Mouse (Mus musculus) E14TG2a.4 (cell line): ENCODE results near the gene Cdca3.

Experiments
- H3K27me3 ChIP-seq: 2 replicates; pipeline ENCODE4 v1.6.1; 2014; ENCODE audit warnings: low read length, control low read depth; ENCODE audit not compliant: insufficient read depth
- H3K36me3 ChIP-seq: 2 replicates; pipeline ENCODE4 v1.6.1; 2014; ENCODE audit warnings: low read length, control low read depth; ENCODE audit not compliant: insufficient read depth
- H3K4me1 ChIP-seq: replicated peaks from 2 replicates; pipeline ENCODE4 v1.6.1; 2014; ENCODE audit warnings: low read depth, low read length, control low read depth
- H3K4me3 ChIP-seq: replicated peaks from 2 replicates; pipeline ENCODE4 v1.5.1; 2014; ENCODE audit warnings: mild to moderate bottlenecking, low read length
- H3K9me3 ChIP-seq: 2 replicates; pipeline ENCODE4 v1.6.1; 2014; ENCODE audit warnings: low read length, control low read depth
- CTCF ChIP-seq: conservative IDR thresholded peaks from 2 replicates; pipeline ENCODE4 v1.5.1; 2014; ENCODE audit warnings: low read length
- NANOG ChIP-seq: IDR thresholded peaks from 2 replicates; pipeline ENCODE4 v1.6.1; 2014; ENCODE audit warnings: borderline replicate concordance, low read length, mixed read lengths
- POU5F1 ChIP-seq: IDR thresholded peaks from 2 replicates; pipeline ENCODE4 v1.6.1; 2014; ENCODE audit warnings: low read length, borderline replicate concordance

The Cdca3 gene

GRCm38 (mm10) chr6:124862406-124863124 lies 33.2 kb downstream of the Cdca3 start:
- TF ChIP-seq NANOG: no peak
- Histone ChIP-seq H3K9me3 (no peaks in the 10 kb centered on the region), H3K27me3 (peaks cover 83% of the 10 kb centered on the region), H3K36me3 (no peaks in the 10 kb centered on the region), H3K4me1 (peaks cover 73% of the 10 kb centered on the region), H3K4me3 (peak overlapping the region; percentile 81)

GRCm38 (mm10) chr6:124863125-124863657 lies 33.8 kb downstream of the Cdca3 start:
- peaks cover 67% of the 10 kb centered on the region for H3K4me1 ChIP-seq
- TF ChIP-seq CTCF: no peak
- TF ChIP-seq POU5F1: no peak
- no peak for TF ChIP-seq NANOG
- H3K4me3 ChIP-seq: peak overlapping the region; percentile 81
- H3K9me3 ChIP-seq: no peaks in the 10 kb centered on the region
- peaks cover 83% of the 10 kb centered on the region for H3K27me3 ChIP-seq
- H3K36me3 ChIP-seq: no peaks in the 10 kb centered on the region

GRCm38 (mm10) chr6:124863658-124864298 lies 34.4 kb downstream of the Cdca3 start, which contains the start of gene Gpr162:
Gpr162 (minus strand) TSS chr6:124863983.
- Histone ChIP-seq H3K27me3 (peaks cover 77% of the 10 kb centered on the region), H3K4me3 (peak within 1 kb of the TSS; percentile 81), H3K9me3 (no peaks in the 10 kb centered on the region), H3K36me3 (no peaks in the 10 kb centered on the region), H3K4me1 (peaks cover 62% of the 10 kb centered on the region)
- no peak for TF ChIP-seq NANOG
- TF ChIP-seq CTCF: no peak
- TF ChIP-seq POU5F1: no peak

- H3K4me3 ChIP-seq: no peak overlapping the region
- H3K36me3 ChIP-seq: no peaks in the 10 kb centered on the region
- H3K27me3 ChIP-seq: peaks cover 76% of the 10 kb centered on the region
- no peaks in the 10 kb centered on the region for H3K9me3 ChIP-seq
- H3K4me1 ChIP-seq: peaks cover 41% of the 10 kb centered on the region
- no peak for TF ChIP-seq CTCF
- TF ChIP-seq POU5F1: no peak
- no peak for TF ChIP-seq NANOG
These were observed 36.5 kb downstream of the Cdca3 start for GRCm38 (mm10) chr6:124865766-124866362.

GRCm38 (mm10) chr6:124866560-124866959 lies 37.2 kb downstream of the Cdca3 start:
- no peaks in the 10 kb centered on the region for H3K9me3 ChIP-seq
- peaks cover 70% of the 10 kb centered on the region for H3K27me3 ChIP-seq
- H3K36me3 ChIP-seq: no peaks in the 10 kb centered on the region
- TF ChIP-seq POU5F1 (no peak), NANOG (no peak), CTCF (no peak)
- no peak overlapping the region for H3K4me3 ChIP-seq
- peaks cover 34% of the 10 kb centered on the region for H3K4me1 ChIP-seq

- TF ChIP-seq NANOG: no peak
- peaks cover 22% of the 10 kb centered on the region for H3K4me1 ChIP-seq
- peaks cover 8% of the 10 kb centered on the region; the same call in 1 of the 2 replicates for H3K27me3 ChIP-seq
These were observed 45.0 kb downstream of the Cdca3 start for GRCm38 (mm10) chr6:124874348-124874747.

GRCm38 (mm10) chr6:124879390-124879789 lies 50.0 kb downstream of the Cdca3 start:
- Histone ChIP-seq H3K4me3 (no peak overlapping the region), H3K9me3 (no peaks in the 10 kb centered on the region)
- TF ChIP-seq CTCF (no peak), POU5F1 (no peak), NANOG (no peak)

More at GRCm38 (mm10) chr6:124874348-124874747, 45.0 kb downstream of the Cdca3 start:
- Histone ChIP-seq H3K36me3 (no peaks in the 10 kb centered on the region), H3K9me3 (no peaks in the 10 kb centered on the region), H3K4me3 (no peak overlapping the region)

GRCm38 (mm10) chr6:124881821-124882220 lies 52.5 kb downstream of the Cdca3 start:
- no peaks in the 10 kb centered on the region for H3K36me3 ChIP-seq
- no peaks in the 10 kb centered on the region for H3K9me3 ChIP-seq
- H3K4me3 ChIP-seq: no peak overlapping the region
- peaks cover 10% of the 10 kb centered on the region; the same call in 1 of the 2 replicates for H3K27me3 ChIP-seq
- peaks cover 8% of the 10 kb centered on the region for H3K4me1 ChIP-seq
- TF ChIP-seq CTCF (no peak), NANOG (no peak), POU5F1 (no peak)

More at GRCm38 (mm10) chr6:124879390-124879789, 50.0 kb downstream of the Cdca3 start:
- H3K27me3 ChIP-seq: 0 out of 2 replicates have a peak, but pooled peaks cover 3% of the 10 kb centered on the region
- H3K4me1 ChIP-seq: peaks cover 13% of the 10 kb centered on the region
- H3K36me3 ChIP-seq: no peaks in the 10 kb centered on the region
